Mouse (Mus musculus) cerebellum, postnatal 36 days (tissue): ENCODE measurements around the gene Cmtm6.
"Not testable (repeated sequence)": the region's sequence is repeated elsewhere in the genome, so short reads cannot be mapped to it uniquely, and the experiment has no call there.

Experiments
- DNase-seq, 2 experiments: peaks; one replicate each; pipeline ENCODE4 v3.0.0; 2021 to 2022; ENCODE audit warnings: mixed read lengths in 2 of 2

Cmtm6 gene

DNA sequence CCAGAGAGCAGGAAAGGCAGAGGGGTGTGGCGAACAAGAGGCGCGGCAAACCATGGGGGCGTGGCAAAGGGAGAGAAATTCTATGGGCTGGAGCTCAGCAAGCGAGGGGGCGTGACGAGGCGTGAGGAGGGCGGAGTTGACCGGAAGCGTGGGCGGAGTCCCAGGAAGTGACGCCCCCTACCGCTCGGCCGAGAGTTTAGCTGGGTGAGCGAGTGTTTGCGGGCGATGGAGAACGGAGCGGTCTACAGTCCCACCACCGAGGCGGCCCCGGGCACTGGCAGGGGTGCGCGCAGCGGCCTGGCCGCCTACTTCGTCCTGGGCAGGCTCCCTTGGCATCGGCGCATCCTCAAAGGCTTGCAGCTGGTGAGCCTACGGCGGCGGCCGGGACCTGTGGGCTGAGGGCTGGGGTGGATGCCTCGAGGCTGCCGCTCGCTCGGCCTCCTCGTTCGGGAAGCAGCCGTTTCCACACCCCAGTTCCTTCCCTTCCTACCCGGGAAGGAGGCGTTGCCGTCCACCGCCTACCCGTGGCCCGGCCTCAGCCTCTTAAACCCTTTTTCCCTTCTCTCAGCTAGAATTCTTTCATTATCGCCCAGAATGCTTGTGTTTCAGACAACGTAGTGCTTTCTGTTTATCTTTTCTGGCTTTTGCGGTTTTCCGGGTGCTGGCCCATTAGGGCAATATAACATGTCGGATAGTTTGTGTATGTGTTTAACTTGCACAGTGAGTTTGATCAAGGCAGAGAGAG is at the start of gene Cmtm6:
Gene Cmtm6 (plus strand): TSS at position 106 of the 745 bp plus-strand sequence.
- DNase-seq: peak; percentile 91 to 93

GRCm38 (mm10) chr9:114682193-114682592 is 48.7 kb upstream of the Cmtm6 start:
- DNase-seq: no peak

DNA sequence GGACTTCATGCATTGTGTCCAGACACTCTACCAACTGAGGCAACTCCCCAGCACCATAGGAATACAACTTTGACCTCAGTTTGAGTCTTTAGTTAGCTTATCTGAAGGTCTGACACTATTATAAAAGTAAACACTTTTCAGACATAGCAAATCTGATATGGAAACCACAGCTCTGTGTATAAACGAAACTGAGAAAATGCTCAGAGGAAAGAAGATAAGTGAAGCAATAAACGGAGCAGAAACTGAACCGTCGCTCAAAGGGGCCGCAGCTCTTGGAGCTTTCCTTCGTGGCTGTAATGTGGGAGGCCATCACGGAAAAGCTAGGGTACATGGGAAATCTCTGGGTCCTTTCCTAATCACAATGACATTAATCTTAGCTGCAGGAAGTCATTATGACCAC is 44.7 kb upstream of the Cmtm6 start:
- DNase-seq: no peak

GRCm38 (mm10) chr9:114687639-114688038 is 43.3 kb upstream of the Cmtm6 start:
- no peak for DNase-seq

- peak; percentile 99 for DNase-seq
These were observed 42.5 kb upstream of the Cmtm6 start, which contains the start of gene Dync1li1 for GRCm38 (mm10) chr9:114688252-114688952. Gene Dync1li1 (plus strand): TSS chr9:114688790.

DNA sequence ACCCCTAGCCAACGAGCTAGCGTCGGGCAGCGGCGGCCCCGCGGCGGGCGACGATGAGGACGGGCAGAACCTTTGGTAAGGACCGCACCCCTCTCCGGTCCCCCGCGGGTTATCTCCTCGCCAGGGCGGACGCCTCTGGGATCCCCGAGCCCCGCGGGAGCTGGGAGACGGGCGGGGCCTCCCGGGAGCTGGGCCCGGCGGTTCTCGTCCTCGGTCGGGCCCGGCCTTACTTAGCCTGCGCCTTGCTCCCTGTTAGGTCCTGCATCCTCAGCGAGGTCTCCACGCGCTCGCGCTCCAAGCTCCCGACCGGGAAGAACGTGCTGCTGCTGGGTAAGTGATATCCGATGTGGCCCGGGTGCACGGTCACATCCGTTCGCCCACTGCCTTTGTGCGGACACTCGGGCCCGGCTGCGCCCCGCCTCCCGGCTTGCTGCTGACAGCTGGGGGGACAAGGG is 41.9 kb upstream of the Cmtm6 start:
- DNase-seq: no peak

- DNase-seq: no peak
These were observed 40.8 kb upstream of the Cmtm6 start for GRCm38 (mm10) chr9:114690119-114690601.

DNA sequence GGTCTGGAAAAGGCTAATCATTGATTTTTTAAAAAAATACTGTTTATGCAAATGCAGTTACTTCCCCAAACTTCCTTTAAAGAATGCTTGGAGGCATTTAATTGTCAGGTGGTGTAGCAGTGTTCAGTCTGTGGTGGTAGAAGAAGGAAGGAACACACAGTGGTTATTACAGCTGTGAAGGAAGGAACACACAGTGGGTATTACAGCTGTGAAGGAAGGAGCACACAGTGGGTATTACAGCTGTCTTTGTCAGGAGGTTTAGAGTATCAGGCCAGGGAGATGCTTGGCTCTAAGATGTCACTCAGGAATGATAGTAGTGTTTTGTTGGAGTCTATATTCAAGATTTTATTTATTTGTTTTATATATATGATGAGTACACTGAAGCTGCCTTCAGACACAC is 39.8 kb upstream of the Cmtm6 start:
- no peak for DNase-seq

DNA sequence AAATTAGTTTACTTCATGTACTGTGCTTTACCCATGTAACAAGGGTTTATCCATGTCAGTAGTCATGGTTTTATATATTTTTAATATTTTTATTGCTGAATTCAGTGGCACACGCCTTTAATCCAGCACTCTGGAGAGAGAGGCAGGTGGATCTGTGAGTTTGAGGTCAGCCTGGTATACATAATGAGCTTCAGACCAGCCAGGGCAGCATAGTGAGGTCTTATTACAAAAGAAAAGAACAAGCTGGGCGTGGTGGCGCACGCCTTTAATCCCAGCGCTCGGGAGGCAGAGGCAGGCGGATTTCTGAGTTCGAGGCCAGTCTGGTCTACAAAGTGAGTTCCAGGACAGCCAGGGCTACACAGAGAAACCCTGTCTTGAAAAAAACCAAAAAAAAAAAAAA is 35.3 kb upstream of the Cmtm6 start:
- DNase-seq: not testable (repeated sequence)

DNA sequence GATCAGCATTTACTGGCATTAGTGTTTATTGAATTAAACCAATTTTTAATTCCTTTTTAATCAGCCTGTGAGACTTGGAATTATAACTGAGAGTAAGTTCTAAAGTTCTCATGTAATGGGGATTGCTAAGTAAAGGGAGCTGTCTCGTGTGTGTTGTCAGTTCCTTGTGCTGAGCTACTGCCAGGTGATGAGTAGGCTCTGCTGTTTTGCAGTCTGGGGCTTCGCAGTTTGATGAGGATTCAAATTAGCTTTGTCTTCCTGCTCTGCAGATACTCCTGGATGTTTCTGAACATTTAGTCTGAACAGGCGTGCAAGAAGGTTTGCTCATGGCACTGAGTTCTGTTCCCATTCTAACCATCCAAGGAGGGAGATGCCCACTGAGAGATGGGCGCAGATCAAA is 33.8 kb upstream of the Cmtm6 start:
- DNase-seq: no peak

GRCm38 (mm10) chr9:114697926-114698325 is 33.0 kb upstream of the Cmtm6 start:
- DNase-seq: no peak

DNA sequence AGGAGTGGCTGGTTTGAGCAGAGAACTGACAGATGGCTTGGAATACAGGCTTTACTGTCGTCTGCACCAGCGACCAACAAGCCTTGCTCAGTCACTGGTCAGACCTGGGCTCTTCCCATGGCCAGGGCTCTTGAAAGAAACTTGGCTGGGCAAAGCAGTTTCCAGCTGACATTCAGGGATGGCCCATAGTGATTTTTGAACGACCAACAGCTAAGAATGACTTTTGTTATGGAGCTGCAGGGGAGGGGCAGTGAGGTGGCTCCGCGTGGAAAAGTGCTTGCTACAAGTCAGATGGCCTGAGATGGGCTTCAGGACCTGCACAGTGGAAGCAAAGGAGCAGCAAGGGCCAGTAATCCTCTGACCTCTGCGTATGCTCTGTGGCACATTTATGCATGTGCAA is 31.7 kb upstream of the Cmtm6 start:
- DNase-seq: peak in 1 of 2 experiments; percentile 17

GRCm38 (mm10) chr9:114699882-114700665 is 30.8 kb upstream of the Cmtm6 start:
- DNase-seq: no peak

DNA sequence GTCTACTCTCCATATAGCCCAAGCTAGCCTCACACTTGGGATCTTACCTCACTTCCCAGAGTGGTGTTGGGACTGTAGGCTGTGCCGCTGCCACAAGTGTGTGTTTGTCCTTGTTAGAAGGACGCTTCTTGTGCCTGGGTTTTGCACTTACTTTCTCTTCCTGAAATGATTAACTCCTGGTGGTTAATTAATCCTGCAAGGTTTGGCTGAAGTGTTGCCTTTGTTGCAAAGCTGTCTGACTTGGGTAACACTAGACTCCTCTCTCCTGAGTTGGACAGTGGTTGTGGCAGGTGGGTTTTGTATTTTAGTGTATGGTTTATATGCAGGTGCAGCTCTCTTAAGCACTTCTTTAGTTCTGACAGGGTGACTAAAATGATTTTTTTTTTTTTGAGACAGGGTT is 29.9 kb upstream of the Cmtm6 start:
- no peak for DNase-seq

DNA sequence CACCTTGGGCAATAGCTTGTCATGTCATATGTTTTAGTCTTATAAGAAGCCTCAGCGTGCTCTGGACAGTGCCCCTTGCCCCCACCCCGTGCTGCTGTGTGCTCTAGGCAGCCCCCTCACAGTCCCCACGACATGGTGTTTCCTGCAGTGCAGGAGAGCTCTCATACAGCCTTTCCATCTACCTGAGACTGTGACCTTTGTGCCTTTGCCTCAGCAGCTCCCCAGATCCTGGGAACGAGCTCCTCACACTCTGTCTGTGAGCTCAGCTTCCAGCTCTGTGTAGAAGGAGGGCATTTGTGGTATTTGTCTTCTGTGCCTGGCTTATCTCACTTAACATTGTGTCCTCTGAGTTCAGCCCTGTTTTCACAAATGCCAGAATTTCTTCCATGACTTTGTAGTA is 29.0 kb upstream of the Cmtm6 start:
- no peak for DNase-seq

DNA sequence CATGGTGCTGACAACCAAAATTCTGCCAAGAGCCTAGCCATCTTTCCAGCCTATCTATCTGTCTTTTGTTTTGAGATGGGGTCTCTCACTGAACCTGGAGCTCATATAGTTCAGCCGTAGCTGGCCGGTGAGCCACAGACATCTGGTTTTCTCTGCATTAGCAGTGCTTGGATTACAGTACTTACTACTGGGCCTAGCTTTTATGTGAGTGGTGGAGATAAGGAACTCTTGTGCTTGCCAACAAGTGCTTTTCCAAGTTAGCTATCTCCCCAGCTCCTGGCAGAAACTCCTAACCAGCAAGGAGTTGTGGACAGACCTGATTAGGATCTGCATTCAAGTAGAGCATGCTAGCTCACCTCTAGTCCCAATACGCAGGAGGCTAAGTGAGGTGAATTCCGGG is 23.1 kb upstream of the Cmtm6 start:
- DNase-seq: no peak

DNA sequence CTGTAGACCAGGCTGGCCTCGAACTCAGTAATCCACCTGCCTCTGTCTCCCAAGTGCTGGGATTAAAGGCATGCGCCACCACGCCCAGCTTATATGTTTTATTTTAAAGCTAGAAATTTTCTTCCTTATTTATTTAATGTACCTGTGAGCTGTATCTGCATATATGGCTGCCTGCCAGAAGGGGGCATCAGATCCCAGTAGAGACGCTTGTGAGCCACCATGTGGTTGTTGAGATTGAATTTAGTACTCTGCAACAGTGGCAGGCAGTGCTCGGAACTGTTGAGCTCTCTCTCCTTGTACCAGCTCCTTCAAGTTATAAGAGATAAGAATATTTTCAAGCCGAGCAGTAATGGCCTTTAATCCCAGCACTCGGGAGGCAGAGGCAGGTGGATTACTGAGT is 20.6 kb upstream of the Cmtm6 start:
- DNase-seq: no peak

DNA sequence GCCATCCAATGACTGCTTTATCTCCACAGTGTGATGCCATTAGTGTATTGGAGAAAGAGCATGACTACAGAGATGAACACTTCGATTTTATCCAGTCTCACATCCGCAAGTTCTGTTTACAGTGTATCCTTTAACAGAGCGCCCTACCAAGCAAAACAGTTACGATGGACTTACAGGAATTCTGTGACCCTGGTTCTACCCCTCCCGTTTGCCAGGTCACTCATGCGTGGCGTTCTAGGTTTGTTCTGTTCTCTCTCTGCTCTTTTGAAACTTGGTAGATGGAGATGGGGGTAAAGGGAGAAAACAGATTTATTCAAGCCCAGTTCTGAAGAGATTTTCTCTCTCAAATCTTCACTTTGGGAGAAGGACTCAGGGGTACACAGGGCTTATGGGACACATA is 17.4 kb upstream of the Cmtm6 start:
- DNase-seq: no peak

DNA sequence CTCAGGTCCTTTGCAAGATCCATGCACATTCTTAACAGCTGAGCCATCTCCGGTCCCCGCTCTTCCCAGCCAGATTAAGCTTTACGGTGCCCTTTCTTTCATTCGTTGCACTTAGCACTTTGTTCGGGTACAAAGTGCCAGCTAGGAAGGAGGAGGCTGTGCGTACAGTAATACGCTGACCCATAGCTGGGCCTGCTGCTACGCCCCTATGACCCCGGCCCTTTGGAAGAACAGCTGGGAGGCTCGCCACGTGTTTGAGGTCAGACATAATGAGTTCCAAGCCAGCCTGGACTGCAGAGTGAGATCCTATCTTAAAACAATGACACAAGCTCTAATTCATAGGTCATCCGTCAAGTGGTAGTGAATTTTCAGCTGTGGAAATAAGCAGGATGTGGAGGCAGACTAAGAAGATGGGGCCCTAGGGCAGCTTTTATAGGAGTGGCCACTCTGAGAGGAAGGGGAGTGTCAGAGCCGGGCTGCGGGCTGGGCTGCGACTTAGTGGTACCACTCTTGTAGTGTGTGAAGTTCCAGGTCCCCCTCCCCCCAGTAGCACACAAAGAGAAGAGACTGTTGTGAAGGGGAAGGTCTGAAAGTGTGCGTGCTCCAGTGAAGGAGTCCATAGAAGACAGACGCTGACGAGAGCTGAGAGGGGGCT is 14.1 kb upstream of the Cmtm6 start:
- DNase-seq: no peak

GRCm38 (mm10) chr9:114727315-114727714 is 3.6 kb upstream of the Cmtm6 start:
- DNase-seq: peak; percentile 25 to 52

DNA sequence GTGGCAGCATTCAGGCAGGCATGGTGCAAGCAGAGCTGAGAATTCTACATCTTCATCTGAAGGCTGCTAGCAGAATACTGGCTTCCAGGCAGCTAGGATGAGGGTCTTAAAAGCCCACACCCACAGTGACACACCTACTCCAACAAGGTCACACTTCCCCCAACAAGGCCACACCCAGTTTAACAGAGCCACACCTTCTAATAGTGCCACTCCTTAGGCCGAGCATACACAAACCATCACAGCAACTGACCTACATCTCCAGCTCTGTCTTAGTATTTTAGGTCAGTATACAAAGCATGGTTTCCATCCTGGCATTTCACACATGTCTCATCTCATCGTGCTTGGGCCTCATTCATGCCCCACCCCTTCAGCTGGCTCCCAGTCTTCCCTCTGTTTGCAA is 2.5 kb upstream of the Cmtm6 start:
- not testable (repeated sequence) for DNase-seq

- DNase-seq: no peak
These were observed 758 bp upstream of the Cmtm6 start for GRCm38 (mm10) chr9:114729911-114730805.
